Mouse (Mus musculus) spleen, adult 18-20 months (tissue): ENCODE data around the gene C130050O18Rik.
"Not testable (repeated sequence)": the region's sequence is repeated elsewhere in the genome, so short reads cannot be mapped to it uniquely, and the experiment has no call there.

Experiments used
- DNase-seq, 2 experiments: peaks; one replicate each; pipeline ENCODE4 v3.0.0; 2022; ENCODE audit warnings: mixed read lengths in 2 of 2

C130050O18Rik gene

DNA sequence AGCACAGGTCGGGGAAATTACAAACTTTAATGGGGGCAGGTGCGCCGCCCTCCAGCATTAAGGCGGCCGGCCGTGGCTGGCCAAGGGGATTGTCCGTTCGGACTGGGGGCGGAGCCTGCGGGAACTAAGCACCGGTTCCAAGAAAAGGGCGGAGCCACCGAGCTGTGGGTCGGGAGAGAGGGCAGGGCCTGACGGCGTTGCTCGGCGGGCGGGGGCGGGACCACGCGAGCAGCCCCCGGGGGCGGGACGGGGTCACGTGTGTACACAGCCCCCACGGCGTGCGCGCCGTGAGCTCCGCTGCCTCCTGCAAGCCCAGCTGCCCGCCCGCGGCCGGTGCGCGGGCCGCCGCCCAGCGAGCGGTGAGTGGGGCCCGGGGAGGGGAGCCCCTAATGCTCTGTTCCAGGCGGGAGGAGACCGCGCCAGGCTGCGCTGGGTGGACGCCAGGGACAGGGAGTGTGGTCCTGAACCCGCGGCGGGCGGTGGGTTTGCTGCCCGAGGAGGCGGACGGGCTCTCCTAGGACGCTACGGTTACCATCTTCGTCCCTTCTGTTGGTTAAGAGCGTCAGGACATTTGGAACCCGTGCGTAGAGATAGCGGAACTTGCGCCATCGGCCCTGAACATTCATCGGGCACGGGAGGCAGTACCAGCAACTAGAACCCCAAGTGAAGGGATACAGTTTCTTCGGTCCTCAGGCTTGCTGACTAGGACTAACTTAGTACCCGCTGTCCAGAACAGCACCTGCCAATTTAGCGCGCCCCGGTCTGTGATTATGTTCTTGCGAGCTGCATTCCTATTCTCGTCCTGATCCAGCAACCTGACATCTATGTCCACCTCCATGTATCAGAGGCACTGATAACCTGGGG lies 24.5 kb upstream of the C130050O18Rik start:
- DNase-seq = peak; percentile 86 to 87

DNA sequence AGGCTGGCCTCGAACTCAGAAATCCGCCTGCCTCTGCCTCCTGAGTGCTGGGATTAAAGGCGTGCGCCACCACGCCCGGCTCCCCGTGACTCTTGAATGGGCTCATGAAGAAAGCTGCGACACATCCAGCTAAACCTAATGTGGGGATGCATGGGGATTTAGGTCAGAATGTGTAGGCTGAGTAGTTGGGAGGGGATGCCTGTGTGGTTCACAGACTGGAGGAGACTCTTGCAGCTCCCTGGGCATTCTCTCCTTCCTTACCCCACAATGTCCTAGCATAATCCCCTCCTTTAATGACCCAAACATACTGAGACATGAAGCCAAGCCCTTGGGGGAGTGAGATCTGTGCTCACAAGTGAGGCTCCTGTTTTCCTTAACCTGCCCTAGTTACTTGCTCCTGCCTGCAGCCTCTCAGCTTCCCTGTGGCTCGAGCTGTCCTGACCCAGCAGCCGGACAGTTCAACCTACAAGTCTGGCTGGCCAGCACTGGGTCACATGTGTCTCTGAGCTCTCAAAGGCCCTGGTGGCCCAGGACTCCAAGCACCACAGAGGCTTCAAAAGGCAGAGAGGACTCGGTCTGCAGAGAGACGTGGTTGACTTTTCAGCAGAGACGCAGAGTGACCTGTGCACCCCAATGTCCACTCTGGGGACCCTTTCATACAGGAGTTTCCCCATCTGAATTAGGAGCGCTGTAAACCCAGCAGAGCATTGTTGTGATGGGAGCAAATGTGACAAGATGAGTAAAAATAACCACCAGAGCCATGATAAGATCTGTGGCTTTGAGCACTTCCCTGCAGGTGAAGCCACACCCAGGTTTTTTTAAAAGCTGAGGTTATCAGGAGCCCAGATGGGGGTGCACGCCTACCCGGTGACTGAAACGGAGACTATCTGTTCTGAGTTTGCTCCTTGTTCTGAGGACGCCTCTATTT lies 23.2 kb upstream of the C130050O18Rik start:
- DNase-seq = peak; percentile 47 to 56

DNA sequence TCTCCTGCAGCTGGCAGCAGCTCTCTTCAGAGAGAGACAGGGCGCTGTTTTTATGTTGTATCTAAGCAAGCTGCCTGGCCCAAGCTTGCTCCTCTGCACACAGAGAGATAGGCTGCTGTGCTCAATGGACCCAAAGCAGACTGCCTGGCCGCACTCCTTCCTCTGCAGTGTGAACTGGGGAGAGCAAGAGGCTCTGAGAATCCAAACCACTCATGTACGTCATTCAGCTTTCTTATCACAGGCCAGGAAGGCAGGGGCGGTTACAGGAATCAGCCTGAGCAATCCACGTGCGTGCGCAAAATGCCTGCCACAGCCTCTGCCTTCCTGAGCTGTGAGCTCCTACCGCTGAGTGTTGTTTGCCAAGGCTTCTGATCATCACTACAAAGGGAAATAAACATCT lies 22.3 kb upstream of the C130050O18Rik start:
- DNase-seq = peak in 1 of 2 experiments; percentile 35

DNA sequence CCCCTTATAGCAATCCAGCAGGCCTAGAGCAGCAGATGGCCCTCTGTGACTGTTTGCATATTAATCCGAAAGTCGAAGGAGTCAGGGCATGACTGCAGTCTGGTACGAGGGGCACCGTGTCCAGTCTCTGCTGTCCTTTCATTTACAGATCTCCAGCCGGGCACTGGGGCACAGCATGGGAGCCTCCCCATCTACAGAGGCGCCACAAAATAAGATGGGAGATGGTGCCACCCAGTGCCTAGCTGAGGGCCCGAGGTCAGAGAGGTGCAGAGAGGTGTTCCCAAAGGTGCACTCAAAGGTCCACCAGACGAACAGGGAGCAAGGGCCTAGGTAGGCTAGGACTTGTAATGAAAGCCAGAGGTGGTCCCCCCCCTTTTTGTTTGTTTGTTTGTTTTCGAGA lies 21.8 kb upstream of the C130050O18Rik start:
- no peak for DNase-seq

DNA sequence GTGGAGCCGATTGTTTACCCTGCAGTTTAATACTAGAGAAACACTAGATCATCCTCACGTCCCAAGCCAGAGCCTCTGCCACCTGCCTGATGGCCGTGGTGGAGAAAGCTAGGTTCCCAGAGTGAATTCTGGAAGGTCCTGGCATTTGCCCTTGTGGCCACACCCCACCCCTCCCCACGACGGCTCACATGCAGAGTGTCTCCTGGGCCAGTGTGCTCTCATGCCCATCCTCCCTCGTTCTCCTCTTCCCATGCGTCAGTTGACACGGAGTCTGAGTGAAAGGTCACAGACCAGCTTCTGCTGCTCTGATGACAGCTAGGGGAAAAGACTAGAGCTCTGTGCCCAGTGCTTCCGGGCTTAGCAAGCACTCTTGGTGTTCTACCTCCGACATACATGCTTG lies 20.5 kb upstream of the C130050O18Rik start:
- DNase-seq = no peak

DNA sequence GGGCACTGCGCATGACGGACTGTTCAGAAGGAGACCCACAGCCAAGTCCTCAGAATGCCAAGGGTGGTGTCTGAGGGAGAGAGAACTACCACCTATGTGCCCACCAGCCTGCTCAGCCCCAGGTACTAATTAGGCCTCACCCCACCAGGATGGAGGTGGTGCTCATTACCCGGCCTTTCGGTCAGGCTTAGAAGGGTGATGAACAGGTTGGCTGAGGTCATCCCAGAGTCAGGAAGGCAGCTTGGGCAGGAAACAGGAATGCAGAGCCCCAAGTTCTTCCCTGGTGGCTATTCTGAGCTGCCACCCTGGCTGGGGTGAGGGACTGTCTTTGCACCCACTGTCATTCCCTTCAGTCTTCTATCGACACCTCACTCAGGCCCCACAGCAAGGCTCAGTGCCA lies 19.0 kb upstream of the C130050O18Rik start:
- no peak for DNase-seq

DNA sequence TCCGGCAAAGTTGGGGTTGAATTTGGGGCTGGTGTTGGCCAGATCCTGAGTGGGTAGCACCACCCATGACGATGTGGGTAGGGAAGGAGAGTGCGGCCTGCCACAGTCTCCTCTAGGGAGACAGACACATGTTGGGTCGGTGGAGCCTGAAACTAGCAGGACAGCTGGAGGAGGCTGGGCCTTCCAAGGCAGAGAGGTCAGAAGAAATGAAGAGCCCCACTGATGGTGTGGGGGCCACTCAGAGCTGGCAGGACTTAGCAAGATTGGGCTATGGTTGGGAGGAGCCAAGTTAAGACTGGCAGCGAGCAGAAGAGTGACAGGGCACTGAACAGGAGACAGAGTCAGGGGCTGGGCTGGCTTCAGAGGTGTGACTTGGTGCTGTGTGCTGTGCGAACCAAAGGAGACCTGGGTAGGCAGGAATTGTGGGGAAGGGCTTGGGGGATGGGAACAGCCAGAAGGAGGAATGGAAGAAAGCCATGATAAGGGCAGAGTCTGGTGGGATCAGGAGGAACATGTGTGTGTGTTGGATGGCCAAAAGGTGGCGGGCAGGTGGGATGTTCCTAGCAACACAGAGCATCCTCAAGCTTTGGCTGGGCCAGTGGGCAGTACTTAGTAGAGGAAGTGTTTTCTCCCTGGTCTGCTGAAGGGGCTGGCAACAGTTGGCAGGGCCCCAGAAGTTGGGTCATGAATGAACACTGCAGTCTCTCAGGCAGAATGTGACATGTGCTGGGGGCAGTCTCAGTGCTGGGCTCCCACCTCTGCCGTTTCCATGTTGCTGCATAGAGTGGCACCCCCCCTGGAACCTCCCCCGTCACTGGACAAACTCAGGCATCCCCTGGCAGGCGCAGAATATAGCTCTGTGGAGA lies 17.5 kb upstream of the C130050O18Rik start:
- DNase-seq = no peak

- DNase-seq = no peak
Measured at GRCm38 (mm10) chr5:139388195-139388570, 16.9 kb upstream of the C130050O18Rik start.

- no peak for DNase-seq
Measured at GRCm38 (mm10) chr5:139388694-139389675, 16.1 kb upstream of the C130050O18Rik start.

GRCm38 (mm10) chr5:139389676-139390061 lies 15.4 kb upstream of the C130050O18Rik start:
- no peak for DNase-seq

GRCm38 (mm10) chr5:139390324-139391119 lies 14.6 kb upstream of the C130050O18Rik start:
- not testable (repeated sequence) for DNase-seq

DNA sequence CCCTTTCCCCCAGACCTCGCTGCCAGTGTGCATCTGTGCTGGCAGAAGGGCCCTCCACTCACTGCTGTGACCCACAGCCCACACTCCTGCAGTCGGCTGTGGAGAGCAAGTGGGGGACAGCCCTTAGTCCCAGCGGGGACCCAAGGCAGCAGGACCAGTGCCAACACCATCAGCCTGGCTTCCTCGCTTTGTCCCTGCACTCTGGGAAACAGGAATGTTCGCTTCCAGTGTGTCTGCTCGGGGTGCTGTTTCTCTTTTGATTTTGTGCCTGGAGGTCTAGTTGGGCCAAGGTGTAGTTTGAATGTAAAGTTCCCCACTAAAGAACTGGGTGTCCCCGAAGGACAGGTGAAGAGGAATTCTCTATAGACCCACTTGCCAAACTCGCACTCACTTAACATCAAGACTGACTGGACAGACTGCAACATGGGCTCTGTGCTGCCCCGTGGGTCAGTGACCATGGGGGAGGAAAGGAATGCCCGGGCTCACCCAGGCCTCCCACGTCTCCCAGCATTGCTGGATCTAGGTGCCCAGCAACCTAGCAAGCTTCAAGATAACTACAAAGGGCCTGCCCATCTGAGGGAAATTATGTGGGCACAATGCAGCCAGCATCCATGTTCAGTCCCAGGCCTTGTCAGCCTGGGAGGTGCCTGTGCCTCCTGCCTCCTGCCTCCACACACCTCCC lies 13.6 kb upstream of the C130050O18Rik start:
- no peak for DNase-seq

- DNase-seq = no peak
Measured at GRCm38 (mm10) chr5:139392219-139393196, 12.6 kb upstream of the C130050O18Rik start.

GRCm38 (mm10) chr5:139393197-139393588 lies 11.9 kb upstream of the C130050O18Rik start:
- DNase-seq = no peak

- DNase-seq = no peak
Measured at GRCm38 (mm10) chr5:139394399-139394798, 10.7 kb upstream of the C130050O18Rik start.

- no peak for DNase-seq
Measured at GRCm38 (mm10) chr5:139395528-139395927, 9.6 kb upstream of the C130050O18Rik start.

DNA sequence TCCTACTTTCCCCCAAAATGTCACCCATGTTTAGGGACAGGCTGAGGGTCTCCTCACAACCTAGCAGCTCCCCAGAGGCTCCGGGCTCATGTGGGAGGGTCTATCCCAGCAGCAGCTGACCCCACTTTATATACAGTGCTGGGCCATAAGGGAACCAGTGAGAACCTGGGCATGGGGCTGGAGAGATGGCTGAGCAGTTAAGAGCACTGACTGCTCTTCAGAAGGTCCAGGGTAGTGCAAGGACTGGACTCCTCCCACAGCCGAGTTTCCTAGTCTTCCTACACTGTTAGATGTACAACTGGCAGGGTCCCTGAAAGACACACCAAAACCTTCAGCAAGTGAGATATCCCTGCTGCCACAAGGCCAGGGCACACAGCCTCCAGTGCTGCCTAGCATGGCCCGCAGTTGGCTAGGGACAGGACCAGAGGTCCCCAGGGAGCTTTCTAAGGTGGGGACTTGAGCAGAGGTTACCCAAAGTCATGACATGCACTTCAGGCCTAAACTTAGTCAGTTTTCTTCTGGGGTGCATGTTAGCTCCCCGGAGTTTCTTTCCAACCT lies 7.6 kb upstream of the C130050O18Rik start:
- DNase-seq = no peak
